Mouse (Mus musculus) forebrain, embryonic 13.5 days (tissue): Measurements from ENCODE around the gene Cyb561. TPM values are rescaled to one million over a fixed set of nuclear protein-coding genes. Genes with fewer than 3 reads are reported as not detected.

Experiments used
- ATAC-seq: fragments of 200-750 bp; cut with Nextera tagmentation; 2 replicates; pipeline ENCODE4 v1.8.0; 2017
- H3K27ac ChIP-seq: fragments of 300-500 bp; sonication (generic); 2 replicates; pipeline ENCODE4 v1.5.1; 2015; ENCODE audit warnings: inconsistent platforms, mild to moderate bottlenecking, moderate library complexity
- H3K27me3 ChIP-seq: fragments of 300-500 bp; sonication (generic); 2 replicates; pipeline ENCODE4 v1.6.1; 2015; ENCODE audit warnings: mild to moderate bottlenecking, inconsistent platforms
- H3K36me3 ChIP-seq: fragments of 300-500 bp; sonication (generic); 2 replicates; pipeline ENCODE4 v1.6.1; 2015; ENCODE audit warnings: mild to moderate bottlenecking, inconsistent platforms; ENCODE audit not compliant: poor library complexity, severe bottlenecking
- H3K4me1 ChIP-seq: fragments of 300-500 bp; sonication (generic); 2 replicates; pipeline ENCODE4 v1.6.1; 2015; ENCODE audit warnings: inconsistent platforms
- H3K4me2 ChIP-seq: fragments of 300-500 bp; sonication (generic); 2 replicates; pipeline ENCODE4 v1.6.1; 2015; ENCODE audit warnings: inconsistent platforms, mild to moderate bottlenecking, moderate library complexity
- H3K4me3 ChIP-seq: fragments of 300-500 bp; sonication (generic); 2 replicates; pipeline ENCODE4 v1.5.1; 2015; ENCODE audit warnings: mild to moderate bottlenecking, inconsistent platforms
- H3K9ac ChIP-seq: fragments of 300-500 bp; sonication (generic); 2 replicates; pipeline ENCODE4 v1.6.1; 2015; ENCODE audit warnings: mild to moderate bottlenecking, inconsistent platforms
- H3K9me3 ChIP-seq: fragments of 300-500 bp; sonication (generic); replicated peaks from 2 replicates; pipeline ENCODE4 v1.6.1; 2016; ENCODE audit warnings: inconsistent platforms
- WGBS: fragments of 180-500 bp; shearing (Covaris S2); methylation state at CpG from one replicate; pipeline ENCODE4 v1.1.7; 2015; 5-methylcytosine and 5-hydroxymethylcytosine counted together
- polyA plus RNA-seq: library from polyadenylated mRNA; unstranded; fragments of >200 nt; fragmentation: Nextera tagmentation; extraction: Ambion mirVana; gene quantifications from 2 replicates; pipeline ENCODE4 v1.2.1, GENCODE M21; 2015

The Cyb561 gene
- polyA plus RNA-seq, 1 experiment from 2014 or later = 17.2 TPM

DNA sequence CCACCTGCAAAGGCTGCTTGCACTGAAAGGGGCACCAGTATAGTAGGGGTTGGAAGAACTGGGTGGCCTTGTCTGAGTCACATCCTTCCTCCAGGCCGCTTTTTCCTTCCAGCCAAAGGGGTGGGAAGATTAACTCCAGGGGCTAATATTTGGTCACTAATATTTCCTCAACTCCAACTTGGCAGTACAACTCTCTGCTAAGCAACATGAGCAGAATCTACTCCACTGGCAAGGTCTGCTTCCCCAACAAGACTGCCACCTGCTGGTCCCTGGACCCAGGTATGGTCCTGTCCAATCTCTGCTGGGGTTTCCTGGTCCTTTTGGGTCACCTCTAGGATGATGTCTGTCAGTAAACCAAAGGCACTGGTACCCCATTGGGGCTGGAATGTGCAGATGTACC is 16.4 kb upstream of the Cyb561 start:
- Histone ChIP-seq H3K9ac (no peak overlapping the region), H3K27ac (no peak overlapping the region), H3K36me3 (no peaks in the 10 kb centered on the region), H3K4me2 (no peak overlapping the region), H3K9me3 (no peaks in the 10 kb centered on the region; the same call in 1 of the 2 replicates), H3K4me3 (no peak overlapping the region), H3K27me3 (peaks cover 37% of the 10 kb centered on the region), H3K4me1 (peaks cover 14% of the 10 kb centered on the region)
- WGBS = 63% methylated on average over 1 of the region's 1 CpGs
- no peak for ATAC-seq

DNA sequence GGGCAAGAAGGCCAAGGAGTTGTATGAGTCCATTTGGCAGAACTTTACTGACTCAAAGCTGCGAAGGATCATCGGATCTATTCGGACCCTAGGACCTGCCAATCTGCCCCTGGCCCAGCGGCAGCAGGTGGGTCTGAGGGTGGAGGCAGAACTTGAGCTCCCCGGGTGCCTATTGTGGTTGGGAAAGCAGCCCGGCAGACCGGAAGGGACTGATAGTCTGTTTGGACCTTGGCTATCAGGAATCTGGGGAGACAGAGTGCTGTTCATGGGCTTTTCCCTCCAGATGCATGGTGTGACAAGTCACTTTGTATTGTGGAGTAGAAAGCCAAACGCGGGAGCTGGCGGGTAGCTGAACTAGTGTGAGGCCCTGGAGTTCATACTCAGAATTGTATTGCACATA is 15.8 kb upstream of the Cyb561 start:
- no peaks in the 10 kb centered on the region; the same call in 1 of the 2 replicates for H3K9me3 ChIP-seq
- no peak overlapping the region for H3K4me3 ChIP-seq
- no peak for ATAC-seq
- H3K36me3 ChIP-seq = no peaks in the 10 kb centered on the region
- H3K27me3 ChIP-seq = peaks cover 37% of the 10 kb centered on the region
- peak overlapping the region; percentile 94 for H3K4me2 ChIP-seq
- H3K4me1 ChIP-seq = peaks cover 14% of the 10 kb centered on the region
- no peak overlapping the region for H3K9ac ChIP-seq
- 39% methylated on average over 10 of the region's 10 CpGs for WGBS
- H3K27ac ChIP-seq = no peak overlapping the region

- Histone ChIP-seq H3K27ac (no peak within 1 kb of the TSS), H3K4me3 (peak within 1 kb of the TSS; percentile 58), H3K9me3 (no peaks in the 10 kb centered on the region; the same call in 1 of the 2 replicates), H3K4me1 (peaks cover 14% of the 10 kb centered on the region), H3K27me3 (peaks cover 37% of the 10 kb centered on the region), H3K9ac (peak within 1 kb of the TSS; percentile 67), H3K4me2 (peak within 1 kb of the TSS; percentile 94), H3K36me3 (no peaks in the 10 kb centered on the region)
- peak; percentile 74 for ATAC-seq
- under 1% methylated on average over 60 of the region's 76 CpGs for WGBS
Measured at GRCm38 (mm10) chr11:105967741-105968574, 14.8 kb upstream of the Cyb561 start, which contains the start of gene Ace. TSS of gene Ace (plus strand) at chr11:105967945.

DNA sequence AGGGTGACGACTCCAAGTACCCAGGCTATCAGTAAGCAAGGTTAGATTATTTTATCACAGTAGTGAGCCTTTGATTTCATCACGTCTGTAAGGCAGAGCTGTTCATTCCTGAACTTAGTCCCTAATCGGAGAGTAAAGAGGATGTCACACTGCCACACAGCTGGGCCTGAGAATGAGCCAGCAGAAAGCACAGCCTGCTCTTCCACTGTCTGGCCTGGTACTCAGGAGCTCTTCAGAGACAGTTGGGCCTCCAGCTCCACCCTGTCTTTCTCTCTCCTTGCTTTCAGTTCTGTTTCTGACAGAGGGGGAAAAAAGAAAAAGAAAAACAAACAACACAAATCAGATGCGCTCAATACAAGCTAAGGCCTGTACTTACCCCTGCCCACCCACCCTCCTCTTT is 13.2 kb upstream of the Cyb561 start:
- no peak for ATAC-seq
- H3K36me3 ChIP-seq = no peaks in the 10 kb centered on the region
- WGBS = 77% methylated on average over 4 of the region's 4 CpGs

DNA sequence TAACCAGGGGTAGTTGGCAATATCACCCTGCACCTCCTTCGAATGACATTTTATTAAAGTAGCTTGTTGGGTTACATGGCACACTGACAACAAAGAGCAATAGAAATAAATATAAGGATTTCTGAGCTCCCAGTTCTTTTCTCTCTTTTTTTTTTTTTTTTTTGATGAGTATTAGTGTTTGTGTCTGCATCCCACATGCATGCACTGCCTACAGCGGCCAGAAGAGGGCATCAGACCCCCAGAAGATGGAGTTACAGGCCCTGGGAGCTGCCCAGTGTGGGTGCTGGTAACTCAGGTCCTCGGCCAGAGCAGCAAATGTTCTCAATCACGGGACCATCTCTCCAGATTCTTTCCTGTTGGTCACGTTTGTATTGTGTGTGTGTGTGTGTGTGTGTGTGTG is 11.6 kb upstream of the Cyb561 start:
- 67% methylated on average over 5 of the region's 5 CpGs for WGBS
- no peaks in the 10 kb centered on the region; the same call in 1 of the 2 replicates for H3K9me3 ChIP-seq
- H3K27me3 ChIP-seq = peaks cover 35% of the 10 kb centered on the region

More for the DNA sequence above, 13.2 kb upstream of the Cyb561 start:
- no peak overlapping the region for H3K27ac ChIP-seq
- no peak overlapping the region for H3K4me3 ChIP-seq
- peaks cover 14% of the 10 kb centered on the region for H3K4me1 ChIP-seq
- no peaks in the 10 kb centered on the region; the same call in 1 of the 2 replicates for H3K9me3 ChIP-seq
- peaks cover 37% of the 10 kb centered on the region for H3K27me3 ChIP-seq
- H3K4me2 ChIP-seq = no peak overlapping the region
- H3K9ac ChIP-seq = no peak overlapping the region

GRCm38 (mm10) chr11:105959355-105959754 is 6.2 kb upstream of the Cyb561 start:
- Histone ChIP-seq H3K4me1 (no peaks in the 10 kb centered on the region), H3K27me3 (no peaks in the 10 kb centered on the region), H3K36me3 (no peaks in the 10 kb centered on the region), H3K27ac (peak overlapping the region; percentile 35; the same call in 1 of the 2 replicates), H3K9me3 (no peaks in the 10 kb centered on the region), H3K9ac (no peak overlapping the region), H3K4me3 (no peak overlapping the region), H3K4me2 (no peak overlapping the region)
- ATAC-seq = no peak
- 66% methylated on average over 17 of the region's 17 CpGs for WGBS

More for the DNA sequence above, 11.6 kb upstream of the Cyb561 start:
- Histone ChIP-seq H3K9ac (no peak overlapping the region), H3K27ac (no peak overlapping the region), H3K36me3 (no peaks in the 10 kb centered on the region), H3K4me2 (no peak overlapping the region), H3K4me1 (peaks cover 14% of the 10 kb centered on the region), H3K4me3 (no peak overlapping the region)
- ATAC-seq = no peak

- Histone ChIP-seq H3K27me3 (no peaks in the 10 kb centered on the region), H3K4me2 (no peak overlapping the region), H3K4me1 (no peaks in the 10 kb centered on the region), H3K27ac (no peak overlapping the region), H3K4me3 (no peak overlapping the region), H3K36me3 (no peaks in the 10 kb centered on the region), H3K9ac (no peak overlapping the region), H3K9me3 (no peaks in the 10 kb centered on the region)
- ATAC-seq = no peak
- 54% methylated on average over 1 of the region's 1 CpGs for WGBS
Measured at GRCm38 (mm10) chr11:105958566-105958965, 5.4 kb upstream of the Cyb561 start.

DNA sequence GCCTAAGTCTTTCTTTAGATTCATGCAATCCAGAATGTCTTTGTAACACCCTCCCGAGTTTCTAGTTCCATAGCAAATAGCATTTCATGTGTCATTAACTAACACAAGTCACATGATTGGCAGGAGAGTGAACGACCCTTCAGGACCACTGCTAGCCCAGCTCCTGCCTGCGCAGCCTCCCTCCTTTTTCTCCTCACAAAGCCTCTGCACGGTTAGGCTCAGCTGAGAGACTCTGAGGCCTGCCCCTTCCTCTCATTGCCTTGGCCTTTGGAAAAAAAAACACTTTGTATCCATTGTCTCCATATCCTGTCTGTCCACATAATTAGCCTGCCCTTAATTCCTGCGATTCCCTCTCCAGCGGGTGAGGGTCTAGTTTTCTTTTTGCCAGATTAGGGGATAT is 4.4 kb upstream of the Cyb561 start:
- H3K9ac ChIP-seq = no peak overlapping the region
- H3K27ac ChIP-seq = no peak overlapping the region
- H3K36me3 ChIP-seq = no peaks in the 10 kb centered on the region
- no peak overlapping the region for H3K4me3 ChIP-seq
- H3K9me3 ChIP-seq = no peaks in the 10 kb centered on the region
- no peaks in the 10 kb centered on the region for H3K27me3 ChIP-seq
- H3K4me2 ChIP-seq = no peak overlapping the region
- no peak for ATAC-seq
- 24% methylated on average over 6 of the region's 6 CpGs for WGBS
- H3K4me1 ChIP-seq = no peaks in the 10 kb centered on the region

GRCm38 (mm10) chr11:105955815-105956430 is 2.8 kb upstream of the Cyb561 start:
- no peaks in the 10 kb centered on the region for H3K9me3 ChIP-seq
- H3K4me1 ChIP-seq = no peaks in the 10 kb centered on the region
- no peak overlapping the region for H3K9ac ChIP-seq
- H3K27ac ChIP-seq = no peak overlapping the region
- 87% methylated on average over 28 of the region's 28 CpGs for WGBS
- no peak overlapping the region for H3K4me2 ChIP-seq
- H3K36me3 ChIP-seq = no peaks in the 10 kb centered on the region
- no peak overlapping the region for H3K4me3 ChIP-seq
- ATAC-seq = no peak
- no peaks in the 10 kb centered on the region for H3K27me3 ChIP-seq

DNA sequence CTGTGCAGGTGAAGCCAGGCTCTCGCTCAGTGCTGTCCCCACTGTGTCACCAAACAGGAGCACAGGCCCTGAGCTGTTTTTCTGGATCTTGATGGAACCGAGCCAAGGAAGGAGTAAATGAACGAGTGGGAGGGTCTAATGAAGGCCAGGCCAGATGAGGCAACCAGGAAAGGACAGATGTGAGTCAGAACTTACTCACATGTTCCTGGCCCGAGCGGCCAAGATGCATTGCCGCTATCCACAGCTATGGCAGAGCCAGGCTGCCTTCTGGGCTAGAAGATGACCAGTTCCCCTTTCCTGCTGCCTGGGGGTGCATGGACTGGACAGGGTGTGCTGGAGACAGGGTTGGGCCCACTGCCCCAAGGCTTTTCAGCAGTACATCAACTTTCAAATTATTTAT is 266 bp upstream of the Cyb561 start:
- no peaks in the 10 kb centered on the region for H3K9me3 ChIP-seq
- no peak overlapping the region for H3K9ac ChIP-seq
- no peak overlapping the region for H3K27ac ChIP-seq
- H3K36me3 ChIP-seq = no peaks in the 10 kb centered on the region
- H3K4me2 ChIP-seq = no peak overlapping the region
- H3K27me3 ChIP-seq = no peaks in the 10 kb centered on the region
- H3K4me3 ChIP-seq = no peak overlapping the region
- ATAC-seq = no peak
- 79% methylated on average over 6 of the region's 6 CpGs for WGBS
- H3K4me1 ChIP-seq = no peaks in the 10 kb centered on the region

DNA sequence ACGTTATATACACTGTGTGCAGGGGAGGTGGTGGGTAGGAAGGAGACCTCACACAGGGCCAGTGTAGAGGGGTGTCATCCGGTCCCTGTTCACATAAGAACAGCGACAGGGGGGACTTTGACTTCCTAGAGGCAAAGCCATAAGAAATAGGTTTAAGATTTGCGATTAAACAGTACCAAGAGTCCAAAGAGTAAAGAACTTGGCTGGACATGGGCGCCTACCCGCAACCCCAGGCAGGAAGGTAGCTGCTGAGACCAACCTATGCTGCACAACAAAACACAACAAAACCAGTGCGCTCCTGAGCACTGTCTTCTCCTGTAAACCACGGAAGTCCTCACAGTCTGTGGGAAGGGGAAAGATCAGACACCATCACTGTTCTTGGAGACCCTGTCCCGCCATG is 1.0 kb downstream of the Cyb561 start:
- no peak overlapping the region for H3K27ac ChIP-seq
- H3K4me3 ChIP-seq = no peak overlapping the region
- no peaks in the 10 kb centered on the region for H3K36me3 ChIP-seq
- H3K9ac ChIP-seq = no peak overlapping the region
- no peaks in the 10 kb centered on the region for H3K4me1 ChIP-seq
- H3K27me3 ChIP-seq = no peaks in the 10 kb centered on the region
- H3K4me2 ChIP-seq = no peak overlapping the region
- 87% methylated on average over 9 of the region's 9 CpGs for WGBS
- no peaks in the 10 kb centered on the region for H3K9me3 ChIP-seq
- no peak for ATAC-seq

- Histone ChIP-seq H3K4me1 (no peaks in the 10 kb centered on the region), H3K27me3 (no peaks in the 10 kb centered on the region), H3K27ac (no peak overlapping the region), H3K9ac (no peak overlapping the region), H3K9me3 (no peaks in the 10 kb centered on the region), H3K4me3 (no peak overlapping the region), H3K36me3 (no peaks in the 10 kb centered on the region), H3K4me2 (no peak overlapping the region)
- 63% methylated on average over 3 of the region's 3 CpGs for WGBS
- no peak for ATAC-seq
Measured at GRCm38 (mm10) chr11:105951601-105952044, 1.5 kb downstream of the Cyb561 start.
